Mouse (Mus musculus) heart, postnatal 14 days (tissue): Measurements from ENCODE around the gene Shd. TPM values are rescaled to one million over a fixed set of nuclear protein-coding genes. Genes with fewer than 3 reads are reported as not detected.

ENCODE experiments used
- DNase-seq, 2 experiments: peaks; one replicate each; pipeline ENCODE4 v3.0.0; 2021 to 2022
- intact Hi-C: fragments of 180-260 bp; cut with DNase I; formaldehyde crosslinking; loops from one replicate; pipeline ENCODE4 v1.15.1; 2025
- total RNA-seq, 2 experiments: library from RNA; stranded (reverse); gene quantifications; 2 replicates each; pipeline ENCODE4 v1.2.3; 2021

Gene Shd
- total RNA-seq, 2 experiments from 2014 or later: 1.3 to 3.1 TPM

GRCm38 (mm10) chr17:55999794-56000499 lies 29.7 kb downstream of the Shd start:
- intact Hi-C loops: no loop called here
- DNase-seq: no peak

GRCm38 (mm10) chr17:56003000-56003399 lies 32.7 kb downstream of the Shd start:
- intact Hi-C loops: no loop called here
- no peak for DNase-seq

- peak; percentile 52 to 59 for DNase-seq
- intact Hi-C loops: no loop called here
Observed at GRCm38 (mm10) chr17:56005415-56006061, 35.3 kb downstream of the Shd start, which contains the start of the genes Stap2 and Mpnd. Stap2 (minus strand) TSS chr17:56005584. Mpnd (plus strand) TSS chr17:56005711.

- no peak for DNase-seq
- intact Hi-C loops: no loop called here
Observed at GRCm38 (mm10) chr17:56006956-56007355, 36.7 kb downstream of the Shd start.

GRCm38 (mm10) chr17:56007444-56008355 lies 37.4 kb downstream of the Shd start:
- intact Hi-C loops: no loop called here
- DNase-seq: no peak

GRCm38 (mm10) chr17:56008356-56009087 lies 38.3 kb downstream of the Shd start:
- intact Hi-C loops: no loop called here
- peak; percentile 87 to 89 for DNase-seq

- intact Hi-C loops: no loop called here
Observed at GRCm38 (mm10) chr17:56009088-56009961, 39.1 kb downstream of the Shd start.

GRCm38 (mm10) chr17:56009962-56010240 lies 39.6 kb downstream of the Shd start:
- no peak for DNase-seq
- intact Hi-C loops: loop anchor here (1.0 to 10.0 kb wide), 3 partner anchors 34 to 305 kb away; no protein-coding TSS in a partner anchor

More at GRCm38 (mm10) chr17:56009088-56009961, 39.1 kb downstream of the Shd start:
- peak; percentile 89 to 92 for DNase-seq

- no peak for DNase-seq
- intact Hi-C loops: loop anchor here (1.0 to 10.0 kb wide), 3 partner anchors 34 to 305 kb away; no protein-coding TSS in a partner anchor
Observed at GRCm38 (mm10) chr17:56010255-56010654, 40.0 kb downstream of the Shd start.

GRCm38 (mm10) chr17:56010681-56011080 lies 40.4 kb downstream of the Shd start:
- peak; percentile 84 to 91 for DNase-seq
- intact Hi-C loops: loop anchor here (1.0 to 10.0 kb wide), 3 partner anchors 34 to 306 kb away; no protein-coding TSS in a partner anchor

- intact Hi-C loops: loop anchor here (2.0 to 10.0 kb wide), 2 partner anchors 55 to 307 kb away; no protein-coding TSS in a partner anchor
- DNase-seq: no peak
Observed at GRCm38 (mm10) chr17:56011441-56011840, 41.2 kb downstream of the Shd start.

- DNase-seq: no peak
- intact Hi-C loops: loop anchor here (10.0 kb wide), 1 partner anchor 310 kb away; no protein-coding TSS in a partner anchor
Observed at GRCm38 (mm10) chr17:56015293-56015692, 45.0 kb downstream of the Shd start.

GRCm38 (mm10) chr17:56016382-56016781 lies 46.1 kb downstream of the Shd start:
- DNase-seq: no peak
- intact Hi-C loops: loop anchor here (10.0 kb wide), 1 partner anchor 312 kb away; no protein-coding TSS in a partner anchor

- intact Hi-C loops: loop anchor here (10.0 kb wide), 1 partner anchor 312 kb away; no protein-coding TSS in a partner anchor
- no peak for DNase-seq
Observed at GRCm38 (mm10) chr17:56016793-56017785, 46.8 kb downstream of the Shd start.

GRCm38 (mm10) chr17:56017848-56018247 lies 47.6 kb downstream of the Shd start:
- intact Hi-C loops: loop anchor here (10.0 kb wide), 1 partner anchor 313 kb away; no protein-coding TSS in a partner anchor
- DNase-seq: no peak

- DNase-seq: peak; percentile 48 to 53
- intact Hi-C loops: loop anchor here (10.0 kb wide), 1 partner anchor 314 kb away; no protein-coding TSS in a partner anchor
Observed at GRCm38 (mm10) chr17:56018347-56019131, 48.3 kb downstream of the Shd start.
